Comparison of ENCODE assay signal across 17 mouse cellular contexts in genomic region chr1:192502835-192503234, GRCm38 (mm10).
"Had no signal": no experiment of that assay in that cellular context is flagged by ENCODE, and none has a peak within 500 bp of the region (broad histone marks: within the 10 kb centered on the region; RNA-seq: fewer than 3 reads in every experiment).

No protein-coding gene starts in this region.

- DNase-seq: cerebellum, adult 2 months; cerebellum, adult 8-10 months; cerebellum, postnatal 36 days; embryo, embryonic 11 days; forebrain, postnatal 0 days; gastrocnemius, adult 2 months; gastrocnemius, postnatal 10 days; gastrocnemius, postnatal 14 days; gastrocnemius, postnatal 25 days; gastrocnemius, postnatal 36 days; heart, adult 11 months; heart, adult 18-20 months; heart, adult 2 months had no signal

- ATAC-seq: forebrain, embryonic 13.5 days; forebrain, embryonic 14.5 days; forebrain, embryonic 15.5 days; forebrain, embryonic 16.5 days; forebrain, postnatal 0 days had no signal
